Mouse (Mus musculus) spleen, adult 2 months (tissue): ENCODE measurements around the gene Ugt1a1. TPM values are rescaled to one million over a fixed set of nuclear protein-coding genes. Genes with fewer than 3 reads are reported as not detected.
A peak's percentile ranks its signal among the peaks of the same experiment; 100 is the strongest.

Source experiments
- DNase-seq, 2 experiments: peaks; one replicate each; pipeline versions ENCODE4 v3.0.0 to v3.0.0-alpha.2; 2012 to 2021; ENCODE audit warnings: low spot score in 2 of 2, low read depth in 1 of 2
- H3K27ac ChIP-seq: fragments of 200-500 bp; 2 replicates; pipeline ENCODE4 v1.5.1; 2012; ENCODE audit warnings: low read length, inconsistent platforms; ENCODE audit not compliant: insufficient read depth
- H3K27me3 ChIP-seq: fragments of 200-500 bp; 2 replicates; pipeline ENCODE4 v1.6.1; 2012; ENCODE audit warnings: mild to moderate bottlenecking, moderate library complexity, low read length, inconsistent platforms; ENCODE audit not compliant: control insufficient read depth, insufficient read depth
- H3K36me3 ChIP-seq: fragments of 200-500 bp; 2 replicates; pipeline ENCODE4 v1.6.1; 2012; ENCODE audit warnings: mild to moderate bottlenecking, low read length, inconsistent platforms; ENCODE audit not compliant: control insufficient read depth, insufficient read depth
- H3K4me1 ChIP-seq: fragments of 200-500 bp; 2 replicates; pipeline ENCODE4 v1.6.1; 2011; ENCODE audit warnings: inconsistent platforms; ENCODE audit not compliant: control insufficient read depth, insufficient read depth, insufficient read length
- H3K4me3 ChIP-seq: fragments of 200-500 bp; 2 replicates; pipeline ENCODE4 v1.5.1; 2011; ENCODE audit warnings: mild to moderate bottlenecking, inconsistent platforms; ENCODE audit not compliant: insufficient read depth, insufficient read length; ENCODE audit errors: extremely low read depth
- CTCF ChIP-seq: fragments of 200-500 bp; IDR thresholded peaks from 2 replicates; pipeline ENCODE4 v1.5.1; 2011; ENCODE audit warnings: mild to moderate bottlenecking, inconsistent platforms; ENCODE audit not compliant: insufficient read depth, insufficient read length, insufficient replicate concordance; ENCODE audit errors: extremely low read depth
- POLR2A ChIP-seq: fragments of 200-500 bp; IDR thresholded peaks from 2 replicates; pipeline ENCODE4 v1.6.1; 2011; ENCODE audit warnings: low read depth, low read length, inconsistent platforms
- WGBS: fragments of 180-500 bp; shearing (Covaris S2); methylation state at CpG from one replicate; pipeline ENCODE4 v1.1.7; 2018; 5-methylcytosine and 5-hydroxymethylcytosine counted together
- polyA plus RNA-seq: library from polyadenylated mRNA; depleted of rRNA; stranded (reverse); fragments of >200 nt; gene quantifications from 2 replicates; pipeline ENCODE4 v1.2.3, GENCODE M21; 2012

The Ugt1a1 gene
- polyA plus RNA-seq, 1 experiment, result 0.22 TPM

DNA sequence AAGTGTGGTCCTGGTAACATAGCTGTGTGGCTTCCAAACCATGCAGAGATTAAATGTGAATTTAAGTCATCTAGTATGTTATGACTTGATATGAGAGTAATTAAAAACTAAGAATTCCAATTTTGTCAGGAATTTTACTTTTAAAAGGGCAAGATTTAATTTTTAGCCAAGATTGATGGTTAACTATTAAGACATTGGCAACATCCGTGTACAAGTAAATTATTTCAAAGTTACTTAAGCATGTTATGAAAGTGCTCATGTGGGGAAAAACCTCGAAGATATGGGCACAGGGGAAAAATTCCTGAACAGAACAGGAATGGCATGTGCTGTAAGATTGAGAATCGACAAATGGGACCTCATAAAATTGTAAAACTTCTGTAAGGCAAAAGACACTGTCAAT is 14.3 kb upstream of the Ugt1a1 start:
- Histone ChIP-seq H3K4me1 (no peaks in the 10 kb centered on the region), H3K27me3 (no peaks in the 10 kb centered on the region), H3K4me3 (no peak overlapping the region), H3K36me3 (no peaks in the 10 kb centered on the region), H3K27ac (no peak overlapping the region)
- no peak for DNase-seq
- no peak for TF ChIP-seq POLR2A
- WGBS, result 81% methylated on average over 3 of the region's 3 CpGs

DNA sequence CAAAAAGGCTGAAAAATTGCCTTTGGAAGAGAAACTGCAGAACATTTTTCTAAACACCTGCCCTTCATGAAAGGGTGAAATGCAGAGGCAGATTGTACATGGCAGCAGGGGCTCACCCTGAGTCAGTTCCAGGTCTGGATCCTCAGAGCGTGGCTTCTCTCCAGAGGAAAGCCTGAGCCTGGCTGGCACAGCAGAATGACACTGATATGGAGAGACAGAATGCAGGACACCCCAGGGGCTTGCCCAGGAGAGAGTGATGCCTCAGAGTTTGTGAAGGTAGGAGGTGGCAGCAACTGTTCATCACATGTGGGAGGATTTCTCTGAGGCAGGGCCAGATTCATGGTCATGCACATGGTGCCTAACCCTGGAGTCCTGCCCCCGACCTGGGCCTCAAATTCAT is 11.8 kb upstream of the Ugt1a1 start:
- Histone ChIP-seq H3K4me3 (no peak overlapping the region), H3K27ac (no peak overlapping the region), H3K27me3 (no peaks in the 10 kb centered on the region), H3K36me3 (no peaks in the 10 kb centered on the region), H3K4me1 (no peaks in the 10 kb centered on the region)
- DNase-seq, result no peak
- WGBS, result 82% methylated on average over 2 of the region's 2 CpGs
- TF ChIP-seq CTCF, result no peak
- TF ChIP-seq POLR2A, result no peak

DNA sequence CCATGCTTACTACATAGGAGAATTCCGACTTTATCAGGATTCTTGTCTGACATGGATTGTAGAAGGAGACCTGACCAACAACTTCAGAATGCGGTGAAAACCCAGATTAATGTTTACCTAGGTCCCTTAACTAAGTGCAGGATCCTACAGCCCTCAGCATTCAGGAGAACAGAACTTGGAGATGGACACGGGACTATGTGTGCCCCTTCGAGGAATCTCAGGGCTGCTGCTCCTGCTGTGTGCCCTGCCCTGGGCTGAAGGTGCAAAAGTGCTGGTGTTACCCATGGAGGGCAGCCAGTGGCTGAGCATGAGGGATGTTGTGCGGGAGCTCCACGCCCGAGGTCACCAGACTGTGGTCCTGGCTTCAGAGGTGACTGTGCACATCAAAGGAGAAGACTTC is 11.3 kb upstream of the Ugt1a1 start, which contains the start of gene Ugt1a2:
Ugt1a2 (plus strand) TSS at position 146 of the 400 bp plus-strand sequence.
- no peak within 1 kb of the TSS for H3K27ac ChIP-seq
- no peak for DNase-seq
- H3K4me1 ChIP-seq, result peaks cover 3% of the 10 kb centered on the region; the same call in 1 of the 2 replicates
- H3K4me3 ChIP-seq, result no peak within 1 kb of the TSS
- no peaks in the 10 kb centered on the region for H3K36me3 ChIP-seq
- WGBS, result 90% methylated on average over 7 of the region's 7 CpGs
- H3K27me3 ChIP-seq, result no peaks in the 10 kb centered on the region
- no peak for TF ChIP-seq POLR2A
- no peak for TF ChIP-seq CTCF

DNA sequence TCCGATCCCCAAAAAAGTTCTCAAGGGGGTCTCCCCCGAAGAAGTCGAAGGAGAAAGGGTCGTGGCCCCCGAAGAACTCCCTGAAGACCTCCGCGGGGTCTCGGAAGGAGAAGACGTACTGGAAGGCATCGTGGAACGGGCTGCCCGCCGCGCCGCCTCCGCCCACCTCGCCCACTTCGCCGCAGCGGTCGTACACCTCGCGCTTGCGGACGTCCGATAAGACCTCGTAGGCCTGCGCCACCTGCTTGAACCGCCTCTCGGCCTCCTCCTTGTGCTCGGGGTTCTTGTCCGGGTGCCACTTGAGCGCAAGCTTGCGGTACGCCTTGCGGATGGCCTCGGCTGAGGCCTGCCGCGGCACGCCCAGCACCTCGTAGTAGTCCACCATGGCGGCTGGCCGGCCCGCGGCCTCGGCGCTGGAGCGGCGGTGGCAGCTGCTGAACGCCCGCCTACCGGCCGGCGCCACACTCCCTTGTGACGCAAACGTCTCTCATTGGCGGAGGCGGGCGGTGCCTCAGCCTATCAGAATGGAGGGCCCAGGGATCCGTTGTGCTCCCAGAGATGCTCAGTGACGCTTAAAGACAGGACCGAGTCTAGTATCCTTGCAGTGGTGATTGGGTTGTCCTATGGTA is 6.4 kb upstream of the Ugt1a1 start, which contains the start of gene Dnajb3:
Dnajb3 (minus strand) TSS at position 489 of the 629 bp plus-strand sequence.
- Histone ChIP-seq H3K4me3 (peak within 1 kb of the TSS; percentile 63), H3K27me3 (no peaks in the 10 kb centered on the region), H3K27ac (no peak within 1 kb of the TSS), H3K4me1 (peaks cover 3% of the 10 kb centered on the region; the same call in 1 of the 2 replicates), H3K36me3 (no peaks in the 10 kb centered on the region)
- DNase-seq, result peak; percentile 3 to 65
- TF ChIP-seq POLR2A (no peak), CTCF (no peak)
- WGBS, result 22% methylated on average over 62 of the region's 62 CpGs

DNA sequence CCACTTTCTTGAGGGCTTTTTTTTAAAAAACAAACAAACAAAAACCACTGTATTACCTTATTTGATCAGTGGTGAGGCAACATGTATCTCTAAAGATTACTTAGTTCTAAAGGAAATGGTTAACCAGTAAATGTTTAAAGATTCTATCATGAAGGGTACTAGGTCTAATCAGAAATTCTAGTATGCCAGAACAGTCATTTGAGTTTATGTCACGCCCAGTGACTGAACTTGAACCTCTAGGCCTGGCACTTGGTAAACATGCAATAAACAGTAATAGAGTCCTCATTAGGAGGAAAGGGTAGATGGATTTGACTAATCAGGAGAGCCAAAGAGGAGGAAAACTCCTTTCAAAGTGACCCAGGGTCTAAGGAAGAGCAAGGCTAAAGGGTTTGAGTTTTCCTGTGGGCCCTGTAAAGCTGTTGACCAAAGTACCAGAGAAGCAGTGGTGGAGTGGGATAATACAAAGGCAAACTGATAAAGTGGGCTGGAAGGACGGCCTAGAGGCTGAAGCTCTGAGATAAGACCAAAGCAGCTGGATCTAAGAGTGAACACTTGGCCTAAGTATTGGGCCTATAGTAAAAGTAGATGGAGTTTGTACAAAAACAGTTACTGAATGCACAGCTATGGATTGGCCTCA is 4.8 kb upstream of the Ugt1a1 start:
- 81% methylated on average over 2 of the region's 2 CpGs for WGBS
- H3K4me1 ChIP-seq, result peaks cover 3% of the 10 kb centered on the region; the same call in 1 of the 2 replicates
- H3K4me3 ChIP-seq, result no peak overlapping the region
- DNase-seq, result no peak
- H3K27me3 ChIP-seq, result no peaks in the 10 kb centered on the region
- H3K27ac ChIP-seq, result no peak overlapping the region
- no peaks in the 10 kb centered on the region for H3K36me3 ChIP-seq
- TF ChIP-seq POLR2A, result no peak

DNA sequence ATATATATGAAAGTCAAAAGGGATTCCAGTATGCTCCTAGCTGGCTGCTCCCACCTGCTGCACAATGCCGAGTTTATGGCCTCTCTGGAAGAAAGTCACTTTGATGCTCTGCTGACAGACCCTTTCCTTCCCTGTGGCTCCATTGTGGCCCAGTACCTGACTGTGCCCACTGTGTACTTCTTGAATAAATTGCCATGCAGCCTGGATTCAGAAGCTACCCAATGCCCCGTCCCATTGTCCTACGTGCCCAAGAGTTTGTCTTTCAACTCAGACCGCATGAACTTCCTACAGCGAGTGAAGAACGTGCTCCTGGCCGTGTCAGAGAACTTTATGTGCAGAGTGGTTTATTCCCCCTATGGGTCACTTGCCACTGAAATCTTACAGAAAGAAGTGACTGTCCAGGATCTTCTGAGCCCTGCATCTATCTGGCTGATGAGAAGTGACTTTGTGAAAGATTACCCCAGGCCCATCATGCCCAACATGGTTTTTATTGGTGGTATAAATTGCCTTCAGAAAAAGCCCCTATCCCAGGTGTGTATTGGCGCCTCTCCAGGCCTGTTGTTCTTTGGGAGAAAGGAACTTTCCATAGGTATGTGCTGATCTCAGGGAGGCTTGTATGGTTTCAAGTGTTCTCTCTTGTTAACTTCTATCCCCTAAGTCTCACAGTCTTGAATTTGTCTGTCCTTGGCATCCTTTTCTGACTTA is 734 bp downstream of the Ugt1a1 start:
- H3K27ac ChIP-seq, result no peak overlapping the region
- no peaks in the 10 kb centered on the region for H3K4me1 ChIP-seq
- no peak overlapping the region for H3K4me3 ChIP-seq
- H3K36me3 ChIP-seq, result no peaks in the 10 kb centered on the region
- 63% methylated on average over 8 of the region's 8 CpGs for WGBS
- no peak for TF ChIP-seq CTCF
- TF ChIP-seq POLR2A, result no peak
- H3K27me3 ChIP-seq, result no peaks in the 10 kb centered on the region
- DNase-seq, result peak in 1 of 2 experiments; percentile 4

DNA sequence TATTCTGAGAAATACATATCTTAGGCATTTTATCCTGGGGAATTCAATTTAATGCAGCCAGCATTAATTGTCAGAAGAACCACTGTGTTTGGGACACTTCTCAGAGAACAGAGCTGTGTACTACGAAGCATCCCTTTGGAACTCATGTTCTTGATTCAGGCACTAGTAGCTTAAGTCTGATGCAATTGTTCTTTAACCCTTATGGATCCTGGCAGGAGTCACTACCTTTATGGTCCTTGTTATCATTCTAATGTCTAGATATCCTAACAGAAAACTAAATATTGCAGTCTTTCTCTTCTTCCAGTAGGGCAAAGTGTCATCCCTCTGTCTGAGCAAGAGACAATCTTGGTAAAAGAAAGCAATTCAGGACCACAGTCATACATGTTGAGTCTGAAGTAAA is 1.3 kb downstream of the Ugt1a1 start:
- Histone ChIP-seq H3K36me3 (no peaks in the 10 kb centered on the region), H3K4me3 (no peak overlapping the region), H3K27ac (no peak overlapping the region), H3K27me3 (no peaks in the 10 kb centered on the region), H3K4me1 (no peaks in the 10 kb centered on the region)
- TF ChIP-seq POLR2A (no peak), CTCF (no peak)
- WGBS, result 77% methylated on average over 1 of the region's 1 CpGs
- peak in 1 of 2 experiments; percentile 1 for DNase-seq
